Mouse (Mus musculus) central nervous system, embryonic 11.5 days (tissue): ENCODE results near the gene Vps33b. TPM values are rescaled to one million over a fixed set of nuclear protein-coding genes. Genes with fewer than 3 reads are reported as not detected.

Experiments used
- polyA plus RNA-seq: library from polyadenylated mRNA; depleted of rRNA; stranded (reverse); fragments of >200 nt; gene quantifications from 2 replicates; pipeline ENCODE4 v1.2.3, GENCODE M21; 2012; rRNA removed

Vps33b gene
- 22.0 and 22.8 TPM in 2 replicates for polyA plus RNA-seq

DNA sequence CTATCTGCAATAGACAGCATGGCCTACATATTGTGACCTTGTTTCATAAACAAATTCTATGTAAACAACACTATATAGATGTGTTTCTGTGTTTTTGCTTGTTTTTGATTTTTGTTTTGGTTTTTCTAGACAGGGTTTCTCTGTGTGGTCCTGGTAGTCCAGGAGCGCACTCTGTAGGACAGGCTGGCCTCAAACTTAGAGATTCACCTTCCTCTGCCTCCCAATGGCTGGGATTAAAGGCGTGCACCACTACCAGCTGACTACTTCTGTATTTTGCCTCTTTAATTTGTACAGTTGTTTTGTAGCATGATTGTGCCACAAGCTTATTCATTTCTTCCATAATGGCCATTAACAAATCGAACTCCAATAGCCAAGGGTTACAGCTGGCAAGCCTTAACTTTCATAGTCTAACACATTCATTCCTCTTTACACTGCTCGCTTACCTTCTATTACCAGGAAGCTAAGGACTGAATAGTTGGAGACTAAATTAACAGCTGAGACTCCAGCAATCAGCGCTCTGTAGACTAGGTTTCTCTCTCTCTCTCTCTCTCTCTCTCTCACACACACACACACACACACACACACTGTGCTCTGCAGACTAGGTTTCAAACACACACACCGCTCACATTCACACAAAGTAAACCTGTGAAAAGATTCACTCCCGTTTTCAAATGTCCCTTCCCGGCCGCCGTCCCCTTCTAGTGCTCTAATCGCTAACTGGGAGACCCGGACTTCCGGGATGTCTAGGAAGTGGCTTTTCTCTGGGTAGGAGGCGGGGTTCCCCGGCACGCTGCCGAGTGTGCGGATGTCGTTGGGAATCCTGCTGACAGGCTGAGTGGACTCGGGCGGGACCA is at the start of gene Vps33b:
TSS of gene Vps33b (plus strand) at position 753 of the 854 bp plus-strand sequence.

GRCm38 (mm10) chr7:80232489-80233029 is 36.9 kb upstream of the Vps33b start, which contains the start of the genes Cib1 and Gdpgp1:
Gene Cib1, minus strand, starts transcription at chr7:80232813.
Gene Gdpgp1, plus strand, starts transcription at chr7:80232865.

GRCm38 (mm10) chr7:80246148-80246721 is 23.2 kb upstream of the Vps33b start, which contains the start of gene Ttll13:
Gene Ttll13, plus strand, starts transcription at chr7:80246376.

DNA sequence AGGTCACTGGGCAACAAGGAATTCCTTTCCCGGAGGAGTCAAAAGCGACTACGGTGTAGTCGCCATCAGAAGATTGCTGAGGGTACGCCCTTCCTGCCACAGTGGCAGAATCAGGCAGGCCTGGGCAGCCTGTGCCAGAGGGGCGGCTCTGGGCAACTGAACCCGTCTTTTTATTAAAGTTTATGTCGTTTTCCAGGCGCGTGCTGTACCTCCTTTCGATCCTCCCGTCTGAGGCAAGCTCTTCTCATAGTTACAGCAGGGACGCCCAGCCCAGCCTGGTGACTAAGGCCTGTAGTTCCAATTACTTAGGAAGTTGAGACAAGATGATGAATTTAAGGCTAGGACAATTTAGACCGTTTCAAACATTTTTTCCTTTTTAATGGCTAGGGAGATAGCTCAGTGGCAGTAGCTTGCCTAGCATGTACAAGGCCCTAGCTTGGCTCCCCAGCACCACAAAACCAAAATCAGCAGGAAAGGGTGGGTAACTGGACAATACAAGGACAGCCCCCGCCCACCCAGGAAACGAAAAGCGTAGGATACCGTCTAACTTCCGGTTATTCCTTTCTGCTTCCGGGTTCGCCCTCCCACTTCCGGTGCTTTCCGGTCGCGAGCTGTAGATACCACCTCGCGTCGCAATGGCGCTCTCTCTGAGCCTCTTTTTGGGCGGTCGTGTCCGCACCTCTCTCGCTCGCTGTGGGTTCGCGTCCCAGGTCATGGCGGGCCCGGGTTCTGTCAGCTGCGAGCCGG is 8.7 kb upstream of the Vps33b start, which contains the start of gene Ngrn:
TSS of gene Ngrn (plus strand) at position 591 of the 747 bp plus-strand sequence.

DNA sequence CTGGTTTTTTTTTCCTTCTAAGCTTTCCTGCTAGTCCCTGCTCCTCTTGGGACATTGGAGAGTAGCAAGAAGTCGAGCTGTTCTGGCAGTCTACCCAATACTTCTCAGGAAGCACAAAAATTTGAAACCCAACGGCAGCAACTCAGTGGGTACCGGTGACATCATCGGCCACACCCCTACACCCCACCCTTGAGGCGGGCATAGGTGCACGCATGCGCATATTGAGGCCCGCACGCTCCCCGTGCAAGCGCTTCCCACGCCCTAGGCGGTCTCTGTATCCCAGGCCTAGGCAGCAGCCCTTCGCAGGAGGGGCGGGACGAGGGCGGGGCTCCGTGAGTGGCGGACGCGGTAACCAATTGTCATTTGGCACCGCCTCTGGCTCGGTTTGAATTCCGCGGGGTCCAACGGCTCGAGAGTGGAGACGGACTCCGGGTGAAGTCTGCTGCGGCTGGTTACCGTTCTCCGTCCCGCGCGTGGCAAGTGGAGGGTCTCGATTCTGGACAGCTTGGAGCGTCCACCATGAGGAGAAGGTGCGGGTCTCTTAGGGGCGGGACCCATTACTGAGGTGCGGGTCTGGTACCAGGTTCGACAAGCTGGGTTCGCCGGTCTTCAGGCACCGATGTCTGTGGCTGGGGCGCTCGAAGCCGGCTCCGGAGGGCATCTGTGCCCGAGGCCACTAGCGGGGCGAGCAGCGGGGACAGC is 24.8 kb downstream of the Vps33b start, which contains the start of gene Prc1:
TSS of gene Prc1 (plus strand) at position 389 of the 702 bp plus-strand sequence.

GRCm38 (mm10) chr7:80324043-80324815 is 54.8 kb downstream of the Vps33b start, which contains the start of gene Rccd1:
Gene Rccd1, minus strand, starts transcription at chr7:80324454.

DNA sequence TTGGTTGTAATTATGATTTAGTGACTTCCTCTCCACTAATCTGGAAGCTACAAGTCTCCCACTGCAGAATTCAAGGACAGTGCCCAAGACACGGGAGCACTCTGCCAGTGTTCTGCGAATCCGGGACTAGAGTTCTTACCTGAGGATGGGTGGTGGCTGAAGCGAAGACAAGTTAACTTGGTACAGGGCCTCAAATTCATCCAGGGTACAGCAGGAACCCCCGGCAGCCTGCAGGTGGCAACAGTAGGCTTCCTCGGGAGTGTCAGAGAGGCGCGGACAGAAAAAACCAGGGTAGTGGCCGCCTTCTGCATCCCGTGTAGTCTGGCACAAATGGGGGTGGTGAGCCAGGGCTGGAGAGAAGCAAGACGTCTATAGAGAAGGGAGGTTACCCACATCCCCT is 71.3 kb downstream of the Vps33b start, which contains the start of gene Unc45a:
TSS of gene Unc45a (minus strand) at position 213 of the 400 bp plus-strand sequence.

Other genes with a start within 250 kb of the Vps33b start
- gene Zfp710, start 244.8 kb upstream of the Vps33b start, polyA plus RNA-seq = 31.7 and 32.5 TPM in 2 replicates
- 348 and 397 TPM in 2 replicates for gene Idh2, start 154.3 kb upstream of the Vps33b start, polyA plus RNA-seq
- gene Sema4b, start 82.8 kb upstream of the Vps33b start, polyA plus RNA-seq = 10.3 and 10.7 TPM in 2 replicates
- gene Cib1, start 36.8 kb upstream of the Vps33b start, polyA plus RNA-seq = 34.3 and 52.2 TPM in 2 replicates
- 2.2 and 2.3 TPM in 2 replicates for gene Gdpgp1, start 36.8 kb upstream of the Vps33b start, polyA plus RNA-seq
- 0.71 and 1.0 TPM in 2 replicates for gene Ttll13, start 23.3 kb upstream of the Vps33b start, polyA plus RNA-seq
- gene Ngrn, start 8.4 kb upstream of the Vps33b start, polyA plus RNA-seq = 42.3 and 56.7 TPM in 2 replicates
- 123 and 135 TPM in 2 replicates for gene Prc1, start 24.8 kb downstream of the Vps33b start, polyA plus RNA-seq
- gene Rccd1, start 54.8 kb downstream of the Vps33b start, polyA plus RNA-seq = 27.3 and 27.7 TPM in 2 replicates
- 52.4 and 52.8 TPM in 2 replicates for gene Unc45a, start 71.4 kb downstream of the Vps33b start, polyA plus RNA-seq
- gene Hddc3, start 73.5 kb downstream of the Vps33b start, polyA plus RNA-seq = 26.0 and 52.1 TPM in 2 replicates
- 41.0 and 53.4 TPM in 2 replicates for gene Man2a2, start 101.7 kb downstream of the Vps33b start, polyA plus RNA-seq
- 12.0 and 12.5 TPM in 2 replicates for gene Fes, start 118.3 kb downstream of the Vps33b start, polyA plus RNA-seq
- gene Furin, start 135.8 kb downstream of the Vps33b start, polyA plus RNA-seq = 17.0 and 20.9 TPM in 2 replicates